Mouse (Mus musculus): ENCODE measurements at regions not wholly inside any gene's neighbourhood (a gene's known extent, or its start where the extent isn't known, plus 50 kb on each side); places are given as distances from the start of the nearest gene placed in this dataset.

GRCm38 (mm10) chr10:108072211-108072610 is 89.8 kb upstream of the Ppp1r12a start:
- Histone ChIP-seq H3K79me2 (ENCODE audit: control insufficient read depth, insufficient read depth, low read length, poor library complexity) (no peaks in the 10 kb centered on the region), H3K9ac (ENCODE audit: control insufficient read depth, low read depth, low read length, poor library complexity, severe bottlenecking) (no peak overlapping the region), H3K4me3 (ENCODE audit: control insufficient read depth in 1 of 2, insufficient read depth in 1 of 2, low read depth in 2 of 2, low read length in 2 of 2) (no peak overlapping the region), H3K27ac (ENCODE audit: control insufficient read depth, low read depth, low read length) (no peak overlapping the region), H3K27me3 (ENCODE audit: control insufficient read depth in 1 of 2, insufficient read depth in 2 of 2, low read length in 2 of 2) (no peaks in the 10 kb centered on the region), H3K9me3 (replicated peaks; ENCODE audit: insufficient read depth, low read length) (no peaks in the 10 kb centered on the region), H3K4me1 (ENCODE audit: control insufficient read depth in 1 of 2, insufficient read depth in 2 of 2, low read length in 2 of 2) (no peaks in the 10 kb centered on the region), H3K36me3 (ENCODE audit: control insufficient read depth in 1 of 2, insufficient read depth in 2 of 2, low read length in 2 of 2) (no peaks in the 10 kb centered on the region)
- no peak for DNase-seq (ENCODE audit: low read depth, low spot score)
- no peak for TF ChIP-seq MAZ (IDR thresholded peaks at IDR 0.05; ENCODE audit: low read depth, low read length)
- no peak for TF ChIP-seq MYC (IDR thresholded peaks at IDR 0.05; ENCODE audit: low read depth, low read length)
- TF ChIP-seq JUND (IDR thresholded peaks at IDR 0.05; ENCODE audit: low read depth, low read length) = no peak

DNA sequence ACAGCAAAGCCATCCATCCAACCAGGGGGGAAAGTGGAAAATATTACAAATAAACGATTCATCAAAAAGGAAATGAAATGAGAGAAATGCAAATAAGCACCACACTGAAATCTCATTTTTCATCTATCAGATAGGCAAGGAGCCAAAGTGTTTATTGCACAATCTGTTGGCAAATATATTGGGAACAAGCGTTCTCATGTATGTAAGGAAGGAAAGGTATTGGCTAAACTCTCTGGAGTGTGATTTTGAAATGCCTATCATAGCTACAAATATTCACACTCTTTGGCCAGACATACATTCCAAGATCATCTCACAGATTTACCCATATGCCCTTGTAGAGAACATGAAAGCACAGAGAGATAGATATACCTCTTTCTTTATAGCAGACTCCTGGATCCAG is 90.6 kb upstream of the Ppp1r12a start:
- no peaks in the 10 kb centered on the region for H3K79me2 ChIP-seq (ENCODE audit: control insufficient read depth, insufficient read depth, low read length, poor library complexity)
- H3K4me1 ChIP-seq (ENCODE audit: control insufficient read depth in 1 of 2, insufficient read depth in 2 of 2, low read length in 2 of 2) = no peaks in the 10 kb centered on the region
- no peak overlapping the region for H3K4me3 ChIP-seq (ENCODE audit: control insufficient read depth in 1 of 2, insufficient read depth in 1 of 2, low read depth in 2 of 2, low read length in 2 of 2)
- H3K27me3 ChIP-seq (ENCODE audit: control insufficient read depth in 1 of 2, insufficient read depth in 2 of 2, low read length in 2 of 2) = no peaks in the 10 kb centered on the region
- no peak for TF ChIP-seq MYB (IDR thresholded peaks at IDR 0.05; ENCODE audit: low read depth, low read length)
- no peak for TF ChIP-seq JUND (IDR thresholded peaks at IDR 0.05; ENCODE audit: low read depth, low read length)
- TF ChIP-seq MEF2A (IDR thresholded peaks at IDR 0.05; ENCODE audit: extremely low read depth, insufficient replicate concordance, low read depth, low read length, poor library complexity, severe bottlenecking) = no peak
- no peak for TF ChIP-seq ZNF384 (IDR thresholded peaks at IDR 0.05; ENCODE audit: low read depth, low read length)
- no peak overlapping the region for H3K9ac ChIP-seq (ENCODE audit: control insufficient read depth, low read depth, low read length, poor library complexity, severe bottlenecking)
- no peak overlapping the region for H3K27ac ChIP-seq (ENCODE audit: control insufficient read depth, low read depth, low read length)
- no peaks in the 10 kb centered on the region for H3K36me3 ChIP-seq (ENCODE audit: control insufficient read depth in 1 of 2, insufficient read depth in 2 of 2, low read length in 2 of 2)
- no peaks in the 10 kb centered on the region for H3K9me3 ChIP-seq (replicated peaks; ENCODE audit: insufficient read depth, low read length)
- no peak for DNase-seq (ENCODE audit: low read depth, low spot score)

GRCm38 (mm10) chr10:108067723-108068122 is 94.3 kb upstream of the Ppp1r12a start:
- H3K36me3 ChIP-seq (ENCODE audit: control insufficient read depth in 1 of 2, insufficient read depth in 2 of 2, low read length in 2 of 2) = no peaks in the 10 kb centered on the region
- no peaks in the 10 kb centered on the region for H3K27me3 ChIP-seq (ENCODE audit: control insufficient read depth in 1 of 2, insufficient read depth in 2 of 2, low read length in 2 of 2)
- TF ChIP-seq POLR2AphosphoS5 (IDR thresholded peaks at IDR 0.05; ENCODE audit: borderline replicate concordance, low read depth, low read length) = no peak
- TF ChIP-seq JUND (IDR thresholded peaks at IDR 0.05; ENCODE audit: low read depth, low read length) = no peak
- H3K9me3 ChIP-seq (replicated peaks; ENCODE audit: insufficient read depth, low read length) = no peaks in the 10 kb centered on the region
- no peaks in the 10 kb centered on the region for H3K4me1 ChIP-seq (ENCODE audit: control insufficient read depth in 1 of 2, insufficient read depth in 2 of 2, low read length in 2 of 2)
- no peaks in the 10 kb centered on the region for H3K79me2 ChIP-seq (ENCODE audit: control insufficient read depth, insufficient read depth, low read length, poor library complexity)
- H3K9ac ChIP-seq (ENCODE audit: control insufficient read depth, low read depth, low read length, poor library complexity, severe bottlenecking) = no peak overlapping the region
- H3K4me3 ChIP-seq (ENCODE audit: control insufficient read depth in 1 of 2, insufficient read depth in 1 of 2, low read depth in 2 of 2, low read length in 2 of 2) = no peak overlapping the region
- DNase-seq (ENCODE audit: low read depth, low spot score) = no peak
- no peak overlapping the region for H3K27ac ChIP-seq (ENCODE audit: control insufficient read depth, low read depth, low read length)

DNA sequence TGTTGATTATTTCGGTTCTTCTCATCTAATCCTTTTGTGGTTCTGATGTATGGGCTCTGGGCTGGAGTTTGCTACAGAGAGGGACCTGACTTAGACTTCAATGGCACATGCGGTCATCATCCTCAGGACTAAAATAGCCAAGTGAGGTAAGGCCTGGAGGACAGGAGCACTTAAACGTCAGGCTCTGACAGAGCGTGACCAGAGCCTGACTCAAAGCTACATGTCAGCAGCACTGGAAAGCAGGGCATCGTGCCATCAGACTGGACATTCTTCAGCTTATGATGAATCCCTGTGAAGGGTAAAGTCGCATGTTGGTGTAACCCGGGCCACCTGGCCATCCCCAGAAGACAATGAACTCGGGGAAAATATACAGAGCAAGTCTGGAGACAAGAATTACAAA is 95.8 kb upstream of the Ppp1r12a start:
- Histone ChIP-seq H3K4me1 (ENCODE audit: control insufficient read depth in 1 of 2, insufficient read depth in 2 of 2, low read length in 2 of 2) (no peaks in the 10 kb centered on the region), H3K9ac (ENCODE audit: control insufficient read depth, low read depth, low read length, poor library complexity, severe bottlenecking) (no peak overlapping the region), H3K27ac (ENCODE audit: control insufficient read depth, low read depth, low read length) (no peak overlapping the region), H3K27me3 (ENCODE audit: control insufficient read depth in 1 of 2, insufficient read depth in 2 of 2, low read length in 2 of 2) (no peaks in the 10 kb centered on the region), H3K36me3 (ENCODE audit: control insufficient read depth in 1 of 2, insufficient read depth in 2 of 2, low read length in 2 of 2) (no peaks in the 10 kb centered on the region), H3K79me2 (ENCODE audit: control insufficient read depth, insufficient read depth, low read length, poor library complexity) (no peaks in the 10 kb centered on the region), H3K4me3 (ENCODE audit: control insufficient read depth in 1 of 2, insufficient read depth in 1 of 2, low read depth in 2 of 2, low read length in 2 of 2) (no peak overlapping the region), H3K9me3 (replicated peaks; ENCODE audit: insufficient read depth, low read length) (no peaks in the 10 kb centered on the region)
- TF ChIP-seq ELF1 (IDR thresholded peaks at IDR 0.05; ENCODE audit: low read depth, low read length) (no peak), HCFC1 (IDR thresholded peaks at IDR 0.05; ENCODE audit: low read depth, low read length) (no peak), TAL1 (IDR thresholded peaks at IDR 0.05; ENCODE audit: low read length) (no peak), MAFK (IDR thresholded peaks at IDR 0.05; ENCODE audit: borderline replicate concordance, low read depth, low read length) (no peak), E2F4 (IDR thresholded peaks at IDR 0.05; ENCODE audit: borderline replicate concordance, low read depth, low read length) (no peak), SMC3 (IDR thresholded peaks at IDR 0.05; ENCODE audit: low read depth, low read length) (no peak), POLR2AphosphoS5 (IDR thresholded peaks at IDR 0.05; ENCODE audit: borderline replicate concordance, low read depth, low read length) (no peak), UBTF (IDR thresholded peaks at IDR 0.05; ENCODE audit: borderline replicate concordance, insufficient read depth, low read depth, low read length) (no peak), MXI1 (IDR thresholded peaks at IDR 0.05; ENCODE audit: low read depth, low read length) (no peak), BHLHE40 (IDR thresholded peaks at IDR 0.05; ENCODE audit: borderline replicate concordance, low read depth, low read length) (no peak)
- DNase-seq (ENCODE audit: low read depth, low spot score) = no peak

All from MEL (cell line).